Mouse (Mus musculus): ENCODE results near the gene Zbtb40. TPM values are rescaled to one million over a fixed set of nuclear protein-coding genes. Genes with fewer than 3 reads are reported as not detected.
A peak's percentile ranks its signal among the peaks of the same experiment; 100 is the strongest.

Gene Zbtb40
- polyA plus RNA-seq, 1 experiment from 2014 or later = 5.6 TPM

GRCm38 (mm10) chr4:137001020-137001419, 47.6 kb downstream of the Zbtb40 start:
- Histone ChIP-seq H3K9me3 (ENCODE audit: control insufficient read depth, low read length) (no peaks in the 10 kb centered on the region), H3K9ac (ENCODE audit: low read depth, low read length) (no peak overlapping the region), H3K4me1 (ENCODE audit: control insufficient read depth, insufficient read depth, low read length) (no peaks in the 10 kb centered on the region), H3K4me2 (replicated peaks; ENCODE audit: low read depth, low read length) (no peak overlapping the region), H3K27ac (ENCODE audit: low read depth, low read length) (no peak overlapping the region), H3K36me3 (ENCODE audit: control insufficient read depth, insufficient read depth, low read length) (peaks cover 26% of the 10 kb centered on the region), H3K4me3 (ENCODE audit: low read length) (no peak overlapping the region), H3K27me3 (ENCODE audit: control insufficient read depth, insufficient read depth, low read length) (no peaks in the 10 kb centered on the region)
- ATAC-seq (ENCODE audit: low FRiP score, low TSS enrichment) = no peak
- WGBS = 92% methylated on average over 7 of the region's 7 CpGs

- H3K4me3 ChIP-seq (ENCODE audit: low read length) = no peak overlapping the region
- peaks cover 47% of the 10 kb centered on the region for H3K36me3 ChIP-seq (ENCODE audit: control insufficient read depth, insufficient read depth, low read length)
- H3K4me2 ChIP-seq (replicated peaks; ENCODE audit: low read depth, low read length) = no peak overlapping the region
- H3K4me1 ChIP-seq (ENCODE audit: control insufficient read depth, insufficient read depth, low read length) = no peaks in the 10 kb centered on the region
- H3K9me3 ChIP-seq (ENCODE audit: control insufficient read depth, low read length) = no peaks in the 10 kb centered on the region
- ATAC-seq (ENCODE audit: low FRiP score, low TSS enrichment) = no peak
- H3K27me3 ChIP-seq (ENCODE audit: control insufficient read depth, insufficient read depth, low read length) = no peaks in the 10 kb centered on the region
- WGBS = 76% methylated on average over 7 of the region's 7 CpGs
- no peak overlapping the region for H3K27ac ChIP-seq (ENCODE audit: low read depth, low read length)
- H3K9ac ChIP-seq (ENCODE audit: low read depth, low read length) = no peak overlapping the region
Measured at GRCm38 (mm10) chr4:136998371-136998770, 50.2 kb downstream of the Zbtb40 start.

- peaks cover 51% of the 10 kb centered on the region for H3K36me3 ChIP-seq (ENCODE audit: control insufficient read depth, insufficient read depth, low read length)
- no peaks in the 10 kb centered on the region for H3K4me1 ChIP-seq (ENCODE audit: control insufficient read depth, insufficient read depth, low read length)
- WGBS = 88% methylated on average over 12 of the region's 12 CpGs
- no peaks in the 10 kb centered on the region for H3K27me3 ChIP-seq (ENCODE audit: control insufficient read depth, insufficient read depth, low read length)
- no peak overlapping the region for H3K4me3 ChIP-seq (ENCODE audit: low read length)
- no peak overlapping the region for H3K9ac ChIP-seq (ENCODE audit: low read depth, low read length)
- H3K9me3 ChIP-seq (ENCODE audit: control insufficient read depth, low read length) = no peaks in the 10 kb centered on the region
- ATAC-seq (ENCODE audit: low FRiP score, low TSS enrichment) = no peak
- H3K27ac ChIP-seq (ENCODE audit: low read depth, low read length) = no peak overlapping the region
- H3K4me2 ChIP-seq (replicated peaks; ENCODE audit: low read depth, low read length) = no peak overlapping the region
Measured at GRCm38 (mm10) chr4:136997723-136998345, 50.8 kb downstream of the Zbtb40 start.

GRCm38 (mm10) chr4:136996933-136997332, 51.7 kb downstream of the Zbtb40 start:
- Histone ChIP-seq H3K4me2 (replicated peaks; ENCODE audit: low read depth, low read length) (no peak overlapping the region), H3K27ac (ENCODE audit: low read depth, low read length) (no peak overlapping the region), H3K4me3 (ENCODE audit: low read length) (no peak overlapping the region), H3K9ac (ENCODE audit: low read depth, low read length) (no peak overlapping the region), H3K36me3 (ENCODE audit: control insufficient read depth, insufficient read depth, low read length) (peaks cover 51% of the 10 kb centered on the region), H3K27me3 (ENCODE audit: control insufficient read depth, insufficient read depth, low read length) (no peaks in the 10 kb centered on the region), H3K9me3 (ENCODE audit: control insufficient read depth, low read length) (no peaks in the 10 kb centered on the region), H3K4me1 (ENCODE audit: control insufficient read depth, insufficient read depth, low read length) (no peaks in the 10 kb centered on the region)
- whole genome bisulfite sequencing = 71% methylated on average over 7 of the region's 7 CpGs
- no peak for ATAC-seq (ENCODE audit: low FRiP score, low TSS enrichment)

- 94% methylated on average over 14 of the region's 14 CpGs for WGBS
- H3K9ac ChIP-seq (ENCODE audit: low read depth, low read length) = no peak overlapping the region
- no peaks in the 10 kb centered on the region for H3K4me1 ChIP-seq (ENCODE audit: control insufficient read depth, insufficient read depth, low read length)
- no peak for ATAC-seq (ENCODE audit: low FRiP score, low TSS enrichment)
- no peaks in the 10 kb centered on the region for H3K27me3 ChIP-seq (ENCODE audit: control insufficient read depth, insufficient read depth, low read length)
- H3K4me2 ChIP-seq (replicated peaks; ENCODE audit: low read depth, low read length) = no peak overlapping the region
- H3K9me3 ChIP-seq (ENCODE audit: control insufficient read depth, low read length) = no peaks in the 10 kb centered on the region
- H3K36me3 ChIP-seq (ENCODE audit: control insufficient read depth, insufficient read depth, low read length) = peaks cover 53% of the 10 kb centered on the region
- H3K4me3 ChIP-seq (ENCODE audit: low read length) = no peak overlapping the region
- H3K27ac ChIP-seq (ENCODE audit: low read depth, low read length) = no peak overlapping the region
Measured at GRCm38 (mm10) chr4:136995361-136995760, 53.2 kb downstream of the Zbtb40 start.

GRCm38 (mm10) chr4:136981993-136982695, 66.5 kb downstream of the Zbtb40 start:
- no peak overlapping the region for H3K9ac ChIP-seq (ENCODE audit: low read depth, low read length)
- no peak overlapping the region for H3K4me2 ChIP-seq (replicated peaks; ENCODE audit: low read depth, low read length)
- 0 out of 2 replicates have a peak, but pooled peaks have one; percentile 51 for ATAC-seq (ENCODE audit: low FRiP score, low TSS enrichment)
- no peak overlapping the region for H3K4me3 ChIP-seq (ENCODE audit: low read length)
- WGBS = 54% methylated on average over 9 of the region's 9 CpGs
- H3K27me3 ChIP-seq (ENCODE audit: control insufficient read depth, insufficient read depth, low read length) = 0 out of 2 replicates have a peak, but pooled peaks cover 3% of the 10 kb centered on the region
- peaks cover 6% of the 10 kb centered on the region for H3K36me3 ChIP-seq (ENCODE audit: control insufficient read depth, insufficient read depth, low read length)
- no peaks in the 10 kb centered on the region for H3K9me3 ChIP-seq (ENCODE audit: control insufficient read depth, low read length)
- H3K27ac ChIP-seq (ENCODE audit: low read depth, low read length) = no peak overlapping the region
- H3K4me1 ChIP-seq (ENCODE audit: control insufficient read depth, insufficient read depth, low read length) = no peaks in the 10 kb centered on the region

- Histone ChIP-seq H3K9ac (ENCODE audit: low read depth, low read length) (no peak overlapping the region), H3K4me2 (replicated peaks; ENCODE audit: low read depth, low read length) (no peak overlapping the region), H3K36me3 (ENCODE audit: control insufficient read depth, insufficient read depth, low read length) (no peaks in the 10 kb centered on the region), H3K27ac (ENCODE audit: low read depth, low read length) (no peak overlapping the region), H3K4me1 (ENCODE audit: control insufficient read depth, insufficient read depth, low read length) (no peaks in the 10 kb centered on the region), H3K4me3 (ENCODE audit: low read length) (no peak overlapping the region), H3K9me3 (ENCODE audit: control insufficient read depth, low read length) (no peaks in the 10 kb centered on the region), H3K27me3 (ENCODE audit: control insufficient read depth, insufficient read depth, low read length) (0 out of 2 replicates have a peak, but pooled peaks cover 3% of the 10 kb centered on the region)
- peak; percentile 82 for ATAC-seq (ENCODE audit: low FRiP score, low TSS enrichment)
- WGBS = 8% methylated on average over 12 of the region's 12 CpGs
Measured at GRCm38 (mm10) chr4:136981347-136981746, 67.3 kb downstream of the Zbtb40 start.

- H3K4me1 ChIP-seq (ENCODE audit: control insufficient read depth, insufficient read depth, low read length) = no peaks in the 10 kb centered on the region
- no peak for ATAC-seq (ENCODE audit: low FRiP score, low TSS enrichment)
- WGBS = 76% methylated on average over 4 of the region's 4 CpGs
- H3K4me2 ChIP-seq (replicated peaks; ENCODE audit: low read depth, low read length) = no peak overlapping the region
- no peaks in the 10 kb centered on the region for H3K36me3 ChIP-seq (ENCODE audit: control insufficient read depth, insufficient read depth, low read length)
- 0 out of 2 replicates have a peak, but pooled peaks cover 3% of the 10 kb centered on the region for H3K27me3 ChIP-seq (ENCODE audit: control insufficient read depth, insufficient read depth, low read length)
- H3K9me3 ChIP-seq (ENCODE audit: control insufficient read depth, low read length) = no peaks in the 10 kb centered on the region
- H3K9ac ChIP-seq (ENCODE audit: low read depth, low read length) = no peak overlapping the region
- H3K27ac ChIP-seq (ENCODE audit: low read depth, low read length) = no peak overlapping the region
- H3K4me3 ChIP-seq (ENCODE audit: low read length) = no peak overlapping the region
Measured at GRCm38 (mm10) chr4:136980921-136981320, 67.7 kb downstream of the Zbtb40 start.

- WGBS = 70% methylated on average over 8 of the region's 8 CpGs
- Histone ChIP-seq H3K4me1 (ENCODE audit: control insufficient read depth, insufficient read depth, low read length) (no peaks in the 10 kb centered on the region), H3K27ac (ENCODE audit: low read depth, low read length) (no peak overlapping the region), H3K36me3 (ENCODE audit: control insufficient read depth, insufficient read depth, low read length) (no peaks in the 10 kb centered on the region), H3K27me3 (ENCODE audit: control insufficient read depth, insufficient read depth, low read length) (peaks cover 8% of the 10 kb centered on the region; the same call in 1 of the 2 replicates), H3K9ac (ENCODE audit: low read depth, low read length) (no peak overlapping the region), H3K4me2 (replicated peaks; ENCODE audit: low read depth, low read length) (no peak overlapping the region), H3K4me3 (ENCODE audit: low read length) (no peak overlapping the region), H3K9me3 (ENCODE audit: control insufficient read depth, low read length) (no peaks in the 10 kb centered on the region)
- no peak for ATAC-seq (ENCODE audit: low FRiP score, low TSS enrichment)
Measured at GRCm38 (mm10) chr4:136977244-136977643, 71.4 kb downstream of the Zbtb40 start.

Data from kidney, embryonic 14.5 days (tissue).